14 mouse cellular contexts compared by ENCODE assay signal in the genomic region with DNA sequence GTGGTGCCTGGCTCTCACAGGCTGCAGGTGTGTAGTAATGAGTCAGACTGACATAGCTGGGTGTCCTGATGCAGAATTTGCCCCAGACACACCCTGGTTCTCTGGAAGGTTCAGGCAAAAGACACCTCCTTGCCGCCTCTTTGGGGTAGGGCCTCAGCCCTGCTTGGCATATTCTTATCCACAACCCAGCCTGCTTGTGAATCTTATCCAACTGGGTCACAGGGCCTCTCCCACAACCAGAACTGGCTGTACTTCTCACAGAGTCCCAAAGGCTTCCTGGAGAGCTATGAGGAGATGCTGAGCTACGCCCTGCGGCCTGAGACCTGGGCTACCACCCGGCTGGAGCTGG. TPM values are rescaled to one million over a fixed set of nuclear protein-coding genes. Genes with fewer than 3 reads are reported as not detected.
A peak's percentile ranks its signal among the peaks of the same experiment; 100 is the strongest.
DNase-seq lines count a peak whose midpoint lies in the region; ATAC-seq and TF ChIP-seq lines count a peak whose summit lies in the region.
"Had no signal": no experiment of that assay in that cellular context is flagged by ENCODE, and none has a peak within 500 bp of the region (broad histone marks: within the 10 kb centered on the region; RNA-seq: fewer than 3 reads in every experiment).

No protein-coding gene starts in this region.

- 59% methylated on average over 4 of the region's 4 CpGs for WGBS in liver, embryonic 15.5 days (ENCODE audit: insufficient replicate concordance)
- 77% methylated on average over 4 of the region's 4 CpGs for WGBS in lung, adult 2 months

- H3K9ac ChIP-seq in liver, embryonic 15.5 days, result no peak overlapping the region
- H3K9ac ChIP-seq: embryonic facial prominence, embryonic 15.5 days; hindbrain, embryonic 14.5 days had no signal

- peak; percentile 63 for ATAC-seq in liver, embryonic 15.5 days (ENCODE audit: insufficient read depth)
- no peak for ATAC-seq in inflammation-experienced regulatory T-cells, adult 6 months

- H3K36me3 ChIP-seq in liver, embryonic 15.5 days (replicated peaks), result peaks cover 60% of the 10 kb centered on the region

- peak; percentile 62 for DNase-seq in adrenal gland, postnatal 14 days
- DNase-seq in adrenal gland, postnatal 36 days, result no peak
- DNase-seq in adipocyte (ENCODE audit: low spot score), result peak; percentile 92
- DNase-seq in heart, adult 8-10 months (ENCODE audit: low spot score), result peak; percentile 65
- DNase-seq in urinary bladder, postnatal 14 days (ENCODE audit: low spot score), result no peak
- no peak for DNase-seq in lung, adult 2 months
- DNase-seq: cerebellum, adult 9-11 months; thymus, adult 2 months had no signal

- no peak overlapping the region for H3K4me3 ChIP-seq in liver, embryonic 15.5 days (replicated peaks)
- no peak overlapping the region for H3K4me3 ChIP-seq in lung, adult 2 months (replicated peaks; ENCODE audit: extremely low read depth, low read depth, low read length)
- H3K4me3 ChIP-seq: embryonic facial prominence, embryonic 15.5 days; limb, embryonic 10.5 days; midbrain, embryonic 10.5 days had no signal

- no peaks in the 10 kb centered on the region for H3K9me3 ChIP-seq in liver, embryonic 15.5 days (replicated peaks)
- H3K9me3 ChIP-seq: embryonic facial prominence, embryonic 15.5 days; limb, embryonic 10.5 days; midbrain, embryonic 10.5 days had no signal

- H3K27ac ChIP-seq in liver, embryonic 15.5 days (replicated peaks), result peak overlapping the region; percentile 59; the same call in 1 of the 2 replicates
- H3K27ac ChIP-seq: embryonic facial prominence, embryonic 15.5 days; hindbrain, embryonic 14.5 days; midbrain, embryonic 10.5 days had no signal

- H3K4me2 ChIP-seq in liver, embryonic 15.5 days, result peak overlapping the region; percentile 16
- H3K4me2 ChIP-seq: embryonic facial prominence, embryonic 15.5 days; hindbrain, embryonic 14.5 days had no signal

- TF ChIP-seq CTCF in lung, adult 2 months (IDR thresholded peaks at IDR 0.05; ENCODE audit: insufficient read depth, low read length), result no peak

- peaks cover 59% of the 10 kb centered on the region for H3K4me1 ChIP-seq in liver, embryonic 15.5 days (replicated peaks)
- no peaks in the 10 kb centered on the region for H3K4me1 ChIP-seq in lung, adult 2 months (ENCODE audit: control insufficient read depth, insufficient read depth, low read length)
- H3K4me1 ChIP-seq: embryonic facial prominence, embryonic 15.5 days; limb, embryonic 10.5 days; midbrain, embryonic 10.5 days had no signal

- TF ChIP-seq POLR2A in lung, adult 2 months (IDR thresholded peaks at IDR 0.05; ENCODE audit: borderline replicate concordance, extremely low read depth, low read depth, low read length), result no peak

- H3K27me3 ChIP-seq in liver, embryonic 15.5 days, result no peaks in the 10 kb centered on the region
- H3K27me3 ChIP-seq: embryonic facial prominence, embryonic 15.5 days had no signal

RNA-seq across cellular contexts. Expression of a gene that starts 10.7 kb away (rescaled TPM):
- 18.7 and 19.5 TPM in 2 replicates for total RNA-seq in adrenal gland, postnatal 14 days (2021)
- total RNA-seq in adrenal gland, postnatal 36 days (2021), result 10 to 100 TPM; 18.2 to 18.7 TPM
- total RNA-seq in heart, adult 8-10 months (2022), result 1 to 10 TPM; 5.7 to 9.8 (median 7.9) TPM
- polyA plus RNA-seq in liver, embryonic 15.5 days (2015; fragmentation: Nextera tagmentation; extraction: Ambion mirVana), result 16.6 and 19.1 TPM in 2 replicates
- 10 to 100 TPM; 17.5 to 21.0 (median 17.7) TPM for polyA plus RNA-seq in inflammation-experienced regulatory T-cells, adult 6 months (2017; shearing (Covaris generic))
- polyA plus RNA-seq in lung, adult 2 months (2012; rRNA removed), result 49.1 and 55.6 TPM in 2 replicates

RNA-seq across cellular contexts. Expression of a gene that starts 17.3 kb away (rescaled TPM):
- 87.9 and 89.3 TPM in 2 replicates for total RNA-seq in adrenal gland, postnatal 14 days (2021)
- 10 to 100 TPM; 72.9 to 89.7 TPM for total RNA-seq in adrenal gland, postnatal 36 days (2021)
- total RNA-seq in heart, adult 8-10 months (2022), result 10 to 100 TPM; 66.5 to 76.0 (median 71.4) TPM
- polyA plus RNA-seq in liver, embryonic 15.5 days (2015; fragmentation: Nextera tagmentation; extraction: Ambion mirVana), result 7.5 and 7.7 TPM in 2 replicates
- polyA plus RNA-seq in inflammation-experienced regulatory T-cells, adult 6 months (2017; shearing (Covaris generic)), result 1 to 10 TPM; 3.2 to 5.4 (median 5.3) TPM
- 28.2 and 36.1 TPM in 2 replicates for polyA plus RNA-seq in lung, adult 2 months (2012; rRNA removed)

RNA-seq across cellular contexts. Expression of a gene that starts 22.2 kb away (rescaled TPM):
- total RNA-seq in adrenal gland, postnatal 14 days (2021), result 73.2 and 80.6 TPM in 2 replicates
- total RNA-seq in adrenal gland, postnatal 36 days (2021), result 10 to 100 TPM; 68.2 to 69.5 TPM
- 10 to 100 TPM; 37.2 to 45.5 (median 41.6) TPM for total RNA-seq in heart, adult 8-10 months (2022)
- 18.9 and 20.4 TPM in 2 replicates for polyA plus RNA-seq in liver, embryonic 15.5 days (2015; fragmentation: Nextera tagmentation; extraction: Ambion mirVana)
- 100 to 1,000 TPM in 1 of 3 experiments, 10 to 100 TPM in 2; 84.8 to 111 (median 97.5) TPM for polyA plus RNA-seq in inflammation-experienced regulatory T-cells, adult 6 months (2017; shearing (Covaris generic))
- polyA plus RNA-seq in lung, adult 2 months (2012; rRNA removed), result 132 and 136 TPM in 2 replicates

RNA-seq across cellular contexts. Expression of a gene that starts 34.3 kb away (rescaled TPM):
- 291 and 301 TPM in 2 replicates for total RNA-seq in adrenal gland, postnatal 14 days (2021)
- total RNA-seq in adrenal gland, postnatal 36 days (2021), result 100 to 1,000 TPM; 124 to 168 TPM
- 100 to 1,000 TPM; 490 to 636 (median 559) TPM for total RNA-seq in heart, adult 8-10 months (2022)
- polyA plus RNA-seq in liver, embryonic 15.5 days (2015; fragmentation: Nextera tagmentation; extraction: Ambion mirVana), result 24.3 and 29.0 TPM in 2 replicates
- 1 to 10 TPM; 1.8 to 2.6 (median 1.9) TPM for polyA plus RNA-seq in inflammation-experienced regulatory T-cells, adult 6 months (2017; shearing (Covaris generic))
- polyA plus RNA-seq in lung, adult 2 months (2012; rRNA removed), result 89.2 and 103 TPM in 2 replicates

RNA-seq across cellular contexts. Expression of a gene that starts 34.5 kb away (rescaled TPM):
- total RNA-seq in adrenal gland, postnatal 14 days (2021), result 145 and 155 TPM in 2 replicates
- total RNA-seq in adrenal gland, postnatal 36 days (2021), result 100 to 1,000 TPM; 123 to 143 TPM
- 100 to 1,000 TPM in 1 of 4 experiments, 10 to 100 TPM in 3; 74.6 to 100 (median 83.0) TPM for total RNA-seq in heart, adult 8-10 months (2022)
- polyA plus RNA-seq in liver, embryonic 15.5 days (2015; fragmentation: Nextera tagmentation; extraction: Ambion mirVana), result 129 and 141 TPM in 2 replicates
- polyA plus RNA-seq in inflammation-experienced regulatory T-cells, adult 6 months (2017; shearing (Covaris generic)), result 10 to 100 TPM; 36.5 to 78.0 (median 49.8) TPM
- polyA plus RNA-seq in lung, adult 2 months (2012; rRNA removed), result 131 and 136 TPM in 2 replicates

Comparison
In these comparisons a context has a peak if more than half of its experiments do, and no peak if none do; other contexts are left out.
1. DNase-seq: peak in adrenal gland, postnatal 14 days (single experiment), adipocyte (single experiment) and heart, adult 8-10 months (single experiment); none in adrenal gland, postnatal 36 days (0 of 2), urinary bladder, postnatal 14 days (single experiment) and lung, adult 2 months (single experiment).